Mouse (Mus musculus) testis, adult 2 months (tissue): ENCODE results near the gene Hacd1. TPM values are rescaled to one million over a fixed set of nuclear protein-coding genes. Genes with fewer than 3 reads are reported as not detected.

ENCODE experiments used
- H3K27ac ChIP-seq: fragments of 200-500 bp; 2 replicates; pipeline ENCODE4 v1.5.1; 2012; ENCODE audit warnings: low read depth, low read length; ENCODE audit not compliant: control insufficient read depth, insufficient read depth
- H3K27me3 ChIP-seq: fragments of 200-500 bp; 2 replicates; pipeline ENCODE4 v1.6.1; 2012; ENCODE audit warnings: mild to moderate bottlenecking, low read length, moderate library complexity; ENCODE audit not compliant: control insufficient read depth, insufficient read depth
- H3K36me3 ChIP-seq: fragments of 200-500 bp; 2 replicates; pipeline ENCODE4 v1.6.1; 2012; ENCODE audit warnings: mild to moderate bottlenecking, low read length; ENCODE audit not compliant: control insufficient read depth, insufficient read depth
- H3K4me1 ChIP-seq: fragments of 200-500 bp; 2 replicates; pipeline ENCODE4 v1.6.1; 2012; ENCODE audit warnings: low read length; ENCODE audit not compliant: control insufficient read depth, insufficient read depth
- H3K4me3 ChIP-seq: fragments of 200-500 bp; 2 replicates; pipeline ENCODE4 v1.5.1; 2012; ENCODE audit warnings: low read depth, mild to moderate bottlenecking, low read length, moderate library complexity, mixed read lengths; ENCODE audit not compliant: control insufficient read depth
- CTCF ChIP-seq: fragments of 200-500 bp; IDR thresholded peaks from 2 replicates; pipeline ENCODE4 v1.5.1; 2012; ENCODE audit warnings: low read depth, mild to moderate bottlenecking, inconsistent platforms, low read length, moderate library complexity; ENCODE audit not compliant: control insufficient read depth, insufficient read depth, insufficient replicate concordance
- POLR2A ChIP-seq: fragments of 200-500 bp; IDR thresholded peaks from 2 replicates; pipeline ENCODE4 v1.6.1; 2012; ENCODE audit warnings: low read depth, mild to moderate bottlenecking, inconsistent platforms, low read length, moderate library complexity; ENCODE audit not compliant: control insufficient read depth
- polyA plus RNA-seq: library from polyadenylated mRNA; depleted of rRNA; stranded (reverse); fragments of >200 nt; gene quantifications from 2 replicates; pipeline ENCODE4 v1.2.3, GENCODE M21; 2012; rRNA removed

The Hacd1 gene
- polyA plus RNA-seq, 1 experiment = 49.9 TPM

DNA sequence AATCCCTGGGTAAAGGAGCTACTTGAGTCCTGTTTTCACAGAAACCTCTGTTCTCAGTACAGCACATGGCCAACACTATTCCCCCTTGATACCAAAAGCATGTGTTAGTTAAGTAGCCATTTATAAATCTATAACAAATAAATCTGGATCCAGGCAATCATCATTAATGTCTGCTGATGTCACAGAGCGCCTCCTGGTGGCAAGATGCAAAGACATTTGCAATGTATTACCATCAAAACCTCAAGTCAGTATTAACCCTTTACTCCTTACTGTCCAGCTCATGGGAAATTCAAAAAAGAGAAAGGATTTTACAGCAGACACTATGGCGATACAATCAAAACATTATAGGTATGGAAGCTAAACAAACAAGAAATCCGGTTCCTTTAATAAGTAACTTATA is 200.4 kb downstream of the Hacd1 start:
- no peaks in the 10 kb centered on the region for H3K27me3 ChIP-seq
- TF ChIP-seq POLR2A = no peak
- TF ChIP-seq CTCF = no peak
- no peak overlapping the region for H3K4me3 ChIP-seq
- H3K4me1 ChIP-seq = 0 out of 2 replicates have a peak, but pooled peaks cover 2% of the 10 kb centered on the region
- H3K36me3 ChIP-seq = no peaks in the 10 kb centered on the region
- no peak overlapping the region for H3K27ac ChIP-seq

DNA sequence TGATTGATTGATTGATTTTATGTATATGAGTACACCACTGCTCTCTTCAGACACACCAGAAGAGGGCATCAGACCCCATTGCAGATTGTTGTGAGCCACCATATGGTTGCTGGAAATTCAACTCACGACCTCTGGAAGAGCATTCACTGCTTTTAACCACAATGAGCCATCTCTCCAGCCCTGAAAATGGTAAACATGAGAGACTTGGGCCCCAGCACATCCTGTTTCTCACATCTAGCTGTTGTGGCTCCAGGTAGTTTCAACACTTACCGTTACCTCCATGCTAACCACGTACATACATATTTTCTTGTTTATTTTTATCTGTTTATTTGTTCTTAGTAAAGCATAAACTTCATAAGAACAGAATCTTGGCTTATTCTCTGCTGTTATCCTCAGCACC is 219.6 kb downstream of the Hacd1 start:
- Histone ChIP-seq H3K27ac (no peak overlapping the region), H3K27me3 (no peaks in the 10 kb centered on the region), H3K4me1 (no peaks in the 10 kb centered on the region), H3K4me3 (no peak overlapping the region), H3K36me3 (no peaks in the 10 kb centered on the region)
- no peak for TF ChIP-seq CTCF
- no peak for TF ChIP-seq POLR2A

DNA sequence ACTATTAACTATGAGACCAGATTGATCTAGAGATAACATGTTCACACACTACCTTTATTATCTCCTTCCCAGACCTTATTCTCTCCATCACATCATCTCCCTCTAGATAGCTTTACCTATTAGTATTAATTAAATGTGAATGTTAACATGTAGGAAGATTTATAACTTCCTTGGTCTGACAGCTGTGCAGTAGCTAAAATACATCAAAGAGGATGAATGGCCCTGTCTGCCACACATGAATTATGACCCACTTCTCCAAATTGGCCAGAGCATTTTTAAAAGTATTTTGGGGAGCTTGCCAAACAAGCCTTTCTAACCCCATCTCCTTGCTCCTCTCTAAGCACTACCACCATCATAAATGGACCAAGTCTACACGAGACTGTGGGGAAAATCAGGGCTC is 220.9 kb downstream of the Hacd1 start:
- Histone ChIP-seq H3K36me3 (no peaks in the 10 kb centered on the region), H3K27ac (no peak overlapping the region), H3K27me3 (no peaks in the 10 kb centered on the region), H3K4me1 (no peaks in the 10 kb centered on the region), H3K4me3 (no peak overlapping the region)
- no peak for TF ChIP-seq CTCF
- no peak for TF ChIP-seq POLR2A

DNA sequence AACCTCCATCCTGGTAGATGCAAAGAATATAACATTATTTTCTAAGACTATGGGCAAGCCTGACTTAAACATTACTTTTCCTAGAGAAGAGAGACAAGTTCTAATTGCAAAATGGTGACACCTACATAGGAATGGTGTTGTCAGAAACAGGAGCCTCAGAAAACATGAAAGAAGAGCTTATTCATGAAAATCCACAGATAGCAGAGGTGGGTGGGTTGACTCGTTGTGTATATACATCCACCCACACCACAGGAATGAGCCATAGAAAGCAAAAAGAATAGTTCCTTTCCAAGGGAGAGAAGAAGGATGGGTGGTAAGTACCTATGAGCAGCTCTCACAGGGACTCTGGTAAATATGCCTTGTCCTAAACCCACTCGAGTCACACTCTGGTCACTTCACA is 239.3 kb downstream of the Hacd1 start:
- H3K27ac ChIP-seq = no peak overlapping the region
- H3K36me3 ChIP-seq = no peaks in the 10 kb centered on the region
- no peaks in the 10 kb centered on the region for H3K27me3 ChIP-seq
- no peak for TF ChIP-seq CTCF
- TF ChIP-seq POLR2A = no peak
- H3K4me1 ChIP-seq = no peaks in the 10 kb centered on the region
- no peak overlapping the region for H3K4me3 ChIP-seq

DNA sequence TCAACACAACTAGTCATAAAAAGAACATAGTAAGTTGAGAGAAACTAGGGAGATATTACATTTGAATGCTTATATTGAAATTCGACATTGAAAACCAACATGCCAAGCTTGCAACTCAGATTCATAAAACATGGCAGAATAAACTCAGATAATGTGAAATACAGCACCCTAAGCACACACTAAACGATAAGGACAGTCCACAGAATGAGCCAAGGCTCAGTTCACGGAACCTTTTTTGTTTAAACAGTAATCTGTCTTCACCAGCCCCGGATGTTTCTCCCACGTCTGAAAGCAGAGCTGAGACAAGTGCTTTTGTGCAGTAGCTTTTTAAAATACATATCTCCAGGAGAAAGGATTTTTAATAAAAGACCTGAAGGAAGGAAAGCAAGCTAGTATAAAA is 247.3 kb downstream of the Hacd1 start:
- no peaks in the 10 kb centered on the region for H3K4me1 ChIP-seq
- H3K27ac ChIP-seq = no peak overlapping the region
- TF ChIP-seq POLR2A (no peak), CTCF (no peak)
- H3K27me3 ChIP-seq = no peaks in the 10 kb centered on the region
- no peaks in the 10 kb centered on the region for H3K36me3 ChIP-seq
- no peak overlapping the region; the same call in 1 of the 2 replicates for H3K4me3 ChIP-seq

DNA sequence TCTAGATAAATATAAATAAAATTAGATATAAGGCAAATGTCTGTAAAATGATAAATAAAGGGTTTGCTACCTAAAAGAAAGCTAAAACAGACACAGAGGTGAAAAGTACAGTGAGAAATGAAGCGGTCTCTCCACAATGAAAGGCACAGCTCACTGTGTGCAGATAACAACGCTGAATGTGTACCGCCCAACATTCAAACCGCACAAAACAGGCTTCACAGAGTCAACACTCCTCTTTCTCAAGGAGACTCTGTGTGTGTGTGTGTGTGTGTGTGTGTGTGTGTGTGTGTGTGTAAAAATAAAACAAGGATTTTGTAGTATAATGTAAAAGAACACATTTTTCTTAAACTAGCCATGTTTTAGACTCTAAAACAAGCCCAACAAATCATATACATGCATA is 247.9 kb downstream of the Hacd1 start:
- no peaks in the 10 kb centered on the region for H3K27me3 ChIP-seq
- H3K36me3 ChIP-seq = no peaks in the 10 kb centered on the region
- no peak overlapping the region for H3K27ac ChIP-seq
- H3K4me1 ChIP-seq = no peaks in the 10 kb centered on the region
- no peak for TF ChIP-seq CTCF
- TF ChIP-seq POLR2A = no peak
- no peak overlapping the region for H3K4me3 ChIP-seq

DNA sequence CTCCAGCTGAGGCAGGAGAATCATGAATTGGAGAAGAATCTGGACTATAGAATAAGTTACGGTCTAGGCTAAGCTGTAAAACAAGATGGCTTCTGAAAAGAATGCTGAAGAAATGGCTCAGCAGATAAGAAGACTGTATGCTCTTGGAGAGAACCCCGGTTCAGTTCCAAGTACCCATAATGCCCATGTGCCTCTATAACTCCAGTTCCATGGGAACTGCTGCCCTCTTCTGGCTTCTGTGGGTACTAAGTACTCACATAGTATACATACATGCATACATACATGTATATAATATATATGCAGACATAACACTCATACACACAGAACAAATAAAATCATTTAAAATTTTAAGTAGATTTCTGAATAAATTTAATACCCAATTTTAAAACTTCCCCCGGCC is 249.8 kb downstream of the Hacd1 start:
- no peak overlapping the region for H3K4me3 ChIP-seq
- no peaks in the 10 kb centered on the region for H3K27me3 ChIP-seq
- no peaks in the 10 kb centered on the region for H3K36me3 ChIP-seq
- TF ChIP-seq CTCF = no peak
- no peak for TF ChIP-seq POLR2A
- H3K27ac ChIP-seq = no peak overlapping the region
- H3K4me1 ChIP-seq = no peaks in the 10 kb centered on the region

DNA sequence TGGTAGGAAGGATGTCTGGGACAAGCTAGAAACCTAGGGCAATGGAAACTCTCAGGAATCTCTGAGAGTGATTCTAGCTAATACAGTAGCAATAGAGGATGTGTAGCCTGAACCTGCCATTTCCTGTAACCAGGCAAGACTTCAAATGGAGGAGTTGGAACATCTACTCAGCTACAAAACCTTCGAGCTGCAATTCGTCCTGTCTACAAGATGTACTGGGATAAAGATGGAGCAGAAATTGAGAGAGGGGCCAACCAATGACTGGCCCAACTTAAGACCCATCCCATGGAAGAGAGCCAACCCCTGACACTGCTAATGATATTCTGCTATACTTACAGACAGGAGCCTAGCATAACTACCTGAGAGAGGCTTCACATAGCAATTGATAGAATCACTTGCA is 255.3 kb downstream of the Hacd1 start:
- H3K4me1 ChIP-seq = no peaks in the 10 kb centered on the region
- H3K27me3 ChIP-seq = no peaks in the 10 kb centered on the region
- TF ChIP-seq CTCF = no peak
- no peak for TF ChIP-seq POLR2A
- no peak overlapping the region for H3K27ac ChIP-seq
- H3K4me3 ChIP-seq = no peak overlapping the region
- H3K36me3 ChIP-seq = no peaks in the 10 kb centered on the region

Other genes starting within 250 kb of the Hacd1 start
- 8.1 and 8.3 TPM in 2 replicates for gene Stam, start 18.0 kb upstream of the Hacd1 start, polyA plus RNA-seq
- gene Tmem236, start 118.4 kb upstream of the Hacd1 start, polyA plus RNA-seq = 0.43 and 0.61 TPM in 2 replicates
- 3.1 and 5.1 TPM in 2 replicates for gene Mrc1, start 173.3 kb upstream of the Hacd1 start, polyA plus RNA-seq